Mouse (Mus musculus) lung, adult 2 months (tissue): Measurements from ENCODE around the gene Fbxo36.

ENCODE experiments used
- CTCF ChIP-seq: fragments of 200-500 bp; IDR thresholded peaks from 2 replicates; pipeline ENCODE4 v1.5.1; 2011; ENCODE audit warnings: mild to moderate bottlenecking, low read length, control low read depth; ENCODE audit not compliant: insufficient read depth
- POLR2A ChIP-seq: fragments of 200-500 bp; IDR thresholded peaks from 2 replicates; pipeline ENCODE4 v1.6.1; 2011; ENCODE audit warnings: low read depth, mild to moderate bottlenecking, control low read depth, low read length, borderline replicate concordance; ENCODE audit errors: extremely low read depth

GRCm38 (mm10) chr1:84915010-84915409 lies 75.4 kb downstream of the Fbxo36 start:
- TF ChIP-seq POLR2A (no peak), CTCF (no peak)
